Mouse (Mus musculus): ENCODE data around the gene Arhgap15.

Gene Arhgap15

GRCm38 (mm10) chr2:44112990-44113798 lies 364.6 kb downstream of the Arhgap15 start:
- no peak for DNase-seq (ENCODE audit: low spot score)

- no peak for DNase-seq (ENCODE audit: low spot score)
Measured at GRCm38 (mm10) chr2:44114296-44114695, 365.7 kb downstream of the Arhgap15 start.

GRCm38 (mm10) chr2:44121162-44121561 lies 372.5 kb downstream of the Arhgap15 start:
- DNase-seq (ENCODE audit: low spot score) = no peak

GRCm38 (mm10) chr2:44123246-44123645 lies 374.6 kb downstream of the Arhgap15 start:
- DNase-seq (ENCODE audit: low spot score) = no peak

GRCm38 (mm10) chr2:44124093-44124492 lies 375.5 kb downstream of the Arhgap15 start:
- DNase-seq (ENCODE audit: low spot score) = no peak

GRCm38 (mm10) chr2:44124683-44125082 lies 376.1 kb downstream of the Arhgap15 start:
- DNase-seq (ENCODE audit: low spot score) = no peak

GRCm38 (mm10) chr2:44126044-44126695 lies 377.5 kb downstream of the Arhgap15 start:
- DNase-seq (ENCODE audit: low spot score) = no peak

- no peak for DNase-seq (ENCODE audit: low spot score)
Measured at GRCm38 (mm10) chr2:44129533-44129932, 380.9 kb downstream of the Arhgap15 start.

GRCm38 (mm10) chr2:44131271-44131670 lies 382.6 kb downstream of the Arhgap15 start:
- DNase-seq (ENCODE audit: low spot score) = no peak

- DNase-seq (ENCODE audit: low spot score) = no peak
Measured at GRCm38 (mm10) chr2:44134796-44135195, 386.2 kb downstream of the Arhgap15 start.

GRCm38 (mm10) chr2:44140455-44140854 lies 391.8 kb downstream of the Arhgap15 start:
- no peak for DNase-seq (ENCODE audit: low spot score)

- DNase-seq (ENCODE audit: low spot score) = no peak
Measured at GRCm38 (mm10) chr2:44142152-44142551, 393.5 kb downstream of the Arhgap15 start.

GRCm38 (mm10) chr2:44142611-44143010 lies 394.0 kb downstream of the Arhgap15 start:
- DNase-seq (ENCODE audit: low spot score) = no peak

- no peak for DNase-seq (ENCODE audit: low spot score)
Measured at GRCm38 (mm10) chr2:44146124-44146981, 397.7 kb downstream of the Arhgap15 start.

GRCm38 (mm10) chr2:44147486-44147885 lies 398.9 kb downstream of the Arhgap15 start:
- DNase-seq (ENCODE audit: low spot score) = no peak

- DNase-seq (ENCODE audit: low spot score) = no peak
Measured at GRCm38 (mm10) chr2:44147971-44148370, 399.3 kb downstream of the Arhgap15 start.

- DNase-seq (ENCODE audit: low spot score) = no peak
Measured at GRCm38 (mm10) chr2:44148550-44149100, 400.0 kb downstream of the Arhgap15 start.

- DNase-seq (ENCODE audit: low spot score) = no peak
Measured at GRCm38 (mm10) chr2:44152301-44152700, 403.7 kb downstream of the Arhgap15 start.

- no peak for DNase-seq (ENCODE audit: low spot score)
Measured at GRCm38 (mm10) chr2:44160358-44160757, 411.7 kb downstream of the Arhgap15 start.

GRCm38 (mm10) chr2:44165789-44166188 lies 417.2 kb downstream of the Arhgap15 start:
- DNase-seq (ENCODE audit: low spot score) = no peak

- no peak for DNase-seq (ENCODE audit: low spot score)
Measured at GRCm38 (mm10) chr2:44166716-44167115, 418.1 kb downstream of the Arhgap15 start.

GRCm38 (mm10) chr2:44184476-44184875 lies 435.9 kb downstream of the Arhgap15 start:
- no peak for DNase-seq (ENCODE audit: low spot score)
